ENCODE assay signal across 16 mouse cellular contexts in genomic region chr16:3983146-3983700, GRCm38 (mm10). TPM values are rescaled to one million over a fixed set of nuclear protein-coding genes. Genes with fewer than 3 reads are reported as not detected.
"Had no signal": no experiment of that assay in that cellular context is flagged by ENCODE, and none has a peak within 500 bp of the region (broad histone marks: within the 10 kb centered on the region; RNA-seq: fewer than 3 reads in every experiment).

No protein-coding gene starts in this region.

- ATAC-seq: lung, postnatal 0 days; midbrain, embryonic 13.5 days had no signal

- H3K4me1 ChIP-seq: limb, embryonic 10.5 days; liver, embryonic 13.5 days; midbrain, embryonic 13.5 days; stomach, embryonic 15.5 days had no signal

- H3K27ac ChIP-seq: left cerebral cortex, adult 2 months; limb, embryonic 10.5 days; liver, embryonic 13.5 days; midbrain, embryonic 13.5 days; stomach, embryonic 15.5 days had no signal

- DNase-seq: kidney, adult 18-20 months; kidney, postnatal 10 days; liver, embryonic 13.5 days; lung, adult 2 months; lung, postnatal 36 days; right cerebral cortex, adult 18-20 months; thymus, adult 2 months; thymus, postnatal 36 days had no signal

- H3K27me3 ChIP-seq: liver, embryonic 13.5 days; midbrain, embryonic 13.5 days; stomach, embryonic 15.5 days had no signal

- H3K9me3 ChIP-seq: limb, embryonic 10.5 days; liver, embryonic 13.5 days; midbrain, embryonic 13.5 days; stomach, embryonic 15.5 days had no signal

- H3K4me3 ChIP-seq: left cerebral cortex, adult 2 months; limb, embryonic 10.5 days; liver, embryonic 13.5 days; midbrain, embryonic 13.5 days; stomach, embryonic 15.5 days had no signal

- H3K4me2 ChIP-seq: liver, embryonic 13.5 days; midbrain, embryonic 13.5 days; stomach, embryonic 15.5 days had no signal

- H3K9ac ChIP-seq: liver, embryonic 13.5 days; midbrain, embryonic 13.5 days; stomach, embryonic 15.5 days had no signal

RNA-seq across cellular contexts. Expression of gene Dnase1, which starts 53.5 kb away (rescaled TPM):
- total RNA-seq: layer of hippocampus, postnatal 25 days; left cerebral cortex, adult 2 months; left cerebral cortex, postnatal 14 days; midbrain, postnatal 0 days had no signal
